Mouse (Mus musculus): ENCODE measurements at regions not wholly inside any gene's neighbourhood (a gene's known extent, or its start where the extent isn't known, plus 50 kb on each side); places are given as distances from the start of the nearest gene placed in this dataset.
A peak's percentile ranks its signal among the peaks of the same experiment; 100 is the strongest.
"Not testable (repeated sequence)": the region's sequence is repeated elsewhere in the genome, so short reads cannot be mapped to it uniquely, and the experiment has no call there.

DNA sequence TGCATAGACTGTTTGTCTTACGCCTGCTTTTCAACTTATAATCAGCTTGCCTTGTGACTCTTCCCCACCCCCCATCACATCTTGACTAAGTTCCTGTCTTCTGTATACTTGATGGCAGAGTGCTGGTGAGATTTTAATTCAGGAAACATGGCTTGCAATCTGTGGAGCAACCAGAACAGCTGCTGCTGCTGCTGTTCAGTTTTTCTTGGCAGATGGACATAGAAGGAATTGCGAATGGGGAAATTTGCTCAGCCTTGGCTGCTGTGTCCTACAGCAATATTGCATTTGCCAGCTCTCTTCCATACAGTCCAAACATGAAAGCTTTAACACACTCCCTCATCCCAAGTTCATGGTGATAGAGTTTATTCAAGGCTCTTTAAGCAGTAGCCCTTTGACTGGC, 262.3 kb downstream of the Pros1 start:
- H3K9me3 ChIP-seq: no peaks in the 10 kb centered on the region
- H3K9ac ChIP-seq: no peak overlapping the region
- ATAC-seq (ENCODE audit: low FRiP score, low read depth): no peak
- no peak overlapping the region for H3K27ac ChIP-seq (replicated peaks)
- no peaks in the 10 kb centered on the region for H3K4me1 ChIP-seq (replicated peaks)
- no peaks in the 10 kb centered on the region for H3K36me3 ChIP-seq
- no peak overlapping the region for H3K4me3 ChIP-seq
- 78% methylated on average over 2 of the region's 2 CpGs for WGBS
- H3K27me3 ChIP-seq: no peaks in the 10 kb centered on the region
- no peak overlapping the region for H3K4me2 ChIP-seq

GRCm38 (mm10) chr16:63118721-63119120, 264.6 kb downstream of the Pros1 start:
- 83% methylated on average over 7 of the region's 7 CpGs for WGBS
- H3K27ac ChIP-seq (replicated peaks): no peak overlapping the region
- H3K4me2 ChIP-seq: no peak overlapping the region

DNA sequence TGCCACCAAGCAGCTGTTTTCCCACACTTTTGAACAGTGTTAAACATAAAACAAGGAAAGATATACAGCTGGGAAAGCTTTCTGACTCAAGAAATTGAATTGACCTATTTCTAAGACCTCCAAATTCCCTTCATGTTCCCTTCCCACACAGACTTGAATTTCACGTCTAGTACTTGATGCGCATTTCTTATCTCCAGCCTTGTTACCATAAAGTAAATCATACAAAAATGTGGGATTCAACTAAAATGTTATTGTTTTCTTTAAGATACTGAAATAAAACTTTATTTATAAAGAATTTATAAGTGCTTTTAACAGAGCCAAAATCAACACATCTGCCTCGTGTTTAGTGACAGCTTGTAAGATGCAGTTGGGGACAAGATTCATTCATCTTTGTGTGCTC, 289.7 kb downstream of the Pros1 start:
- WGBS: 80% methylated on average over 3 of the region's 3 CpGs
- Histone ChIP-seq H3K4me2 (no peak overlapping the region), H3K9ac (no peak overlapping the region), H3K4me1 (replicated peaks) (no peaks in the 10 kb centered on the region), H3K4me3 (no peak overlapping the region), H3K36me3 (no peaks in the 10 kb centered on the region), H3K27me3 (no peaks in the 10 kb centered on the region), H3K9me3 (no peaks in the 10 kb centered on the region), H3K27ac (replicated peaks) (no peak overlapping the region)
- ATAC-seq (ENCODE audit: low FRiP score, low read depth): no peak

More at GRCm38 (mm10) chr16:63118721-63119120, 264.6 kb downstream of the Pros1 start:
- H3K4me3 ChIP-seq: no peak overlapping the region
- ATAC-seq (ENCODE audit: low FRiP score, low read depth): no peak
- H3K36me3 ChIP-seq: no peaks in the 10 kb centered on the region
- H3K27me3 ChIP-seq: no peaks in the 10 kb centered on the region
- H3K4me1 ChIP-seq (replicated peaks): no peaks in the 10 kb centered on the region
- no peaks in the 10 kb centered on the region for H3K9me3 ChIP-seq
- H3K9ac ChIP-seq: no peak overlapping the region

- Histone ChIP-seq H3K36me3 (no peaks in the 10 kb centered on the region), H3K9ac (no peak overlapping the region), H3K27ac (replicated peaks) (no peak overlapping the region), H3K9me3 (no peaks in the 10 kb centered on the region), H3K4me1 (replicated peaks) (no peaks in the 10 kb centered on the region), H3K4me2 (no peak overlapping the region), H3K4me3 (no peak overlapping the region), H3K27me3 (no peaks in the 10 kb centered on the region)
- no peak for ATAC-seq (ENCODE audit: low FRiP score, low read depth)
- WGBS: 76% methylated on average over 2 of the region's 2 CpGs
Measured at GRCm38 (mm10) chr16:63155300-63155821, 301.3 kb downstream of the Pros1 start.

DNA sequence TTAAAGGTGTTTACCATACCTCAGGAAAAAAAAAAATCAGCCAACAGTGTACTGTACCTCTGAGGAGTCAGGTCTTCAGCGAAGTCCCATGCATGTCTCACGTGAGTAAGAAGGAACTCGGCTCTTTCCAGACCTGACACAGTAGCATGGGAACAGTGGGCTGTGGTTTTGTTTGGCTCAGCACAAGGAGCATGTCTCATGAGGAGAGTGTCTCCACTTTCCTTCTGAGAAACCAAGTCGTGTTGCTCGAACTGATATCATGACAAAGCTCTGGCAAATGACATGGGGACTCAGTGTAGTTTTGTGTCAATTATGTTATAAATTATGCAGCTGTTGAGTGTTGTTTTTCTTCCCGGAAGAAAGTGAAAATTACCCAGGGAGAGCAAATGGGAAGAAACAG, 316.0 kb downstream of the Pros1 start:
- ATAC-seq (ENCODE audit: low FRiP score, low read depth): no peak
- Histone ChIP-seq H3K9ac (no peak overlapping the region), H3K27me3 (no peaks in the 10 kb centered on the region), H3K4me3 (no peak overlapping the region), H3K27ac (replicated peaks) (no peak overlapping the region), H3K4me2 (no peak overlapping the region), H3K36me3 (no peaks in the 10 kb centered on the region), H3K9me3 (no peaks in the 10 kb centered on the region), H3K4me1 (replicated peaks) (no peaks in the 10 kb centered on the region)
- WGBS: 76% methylated on average over 6 of the region's 6 CpGs

- H3K4me1 ChIP-seq (replicated peaks): no peaks in the 10 kb centered on the region
- H3K36me3 ChIP-seq: no peaks in the 10 kb centered on the region
- ATAC-seq (ENCODE audit: low FRiP score, low read depth): no peak
- H3K27me3 ChIP-seq: no peaks in the 10 kb centered on the region
- no peak overlapping the region for H3K4me2 ChIP-seq
- no peak overlapping the region for H3K4me3 ChIP-seq
- H3K9ac ChIP-seq: no peak overlapping the region
- H3K9me3 ChIP-seq: no peaks in the 10 kb centered on the region
- no peak overlapping the region for H3K27ac ChIP-seq (replicated peaks)
- 68% methylated on average over 5 of the region's 5 CpGs for WGBS
Measured at GRCm38 (mm10) chr16:63179228-63179627, 325.1 kb downstream of the Pros1 start.

- Histone ChIP-seq H3K36me3 (no peaks in the 10 kb centered on the region), H3K27me3 (no peaks in the 10 kb centered on the region), H3K9ac (no peak overlapping the region), H3K4me3 (no peak overlapping the region), H3K4me2 (no peak overlapping the region), H3K4me1 (replicated peaks) (no peaks in the 10 kb centered on the region), H3K9me3 (no peaks in the 10 kb centered on the region), H3K27ac (replicated peaks) (no peak overlapping the region)
- ATAC-seq (ENCODE audit: low FRiP score, low read depth): no peak
- WGBS: 46% methylated on average over 6 of the region's 6 CpGs
Measured at GRCm38 (mm10) chr16:63191181-63191580, 337.1 kb downstream of the Pros1 start.

DNA sequence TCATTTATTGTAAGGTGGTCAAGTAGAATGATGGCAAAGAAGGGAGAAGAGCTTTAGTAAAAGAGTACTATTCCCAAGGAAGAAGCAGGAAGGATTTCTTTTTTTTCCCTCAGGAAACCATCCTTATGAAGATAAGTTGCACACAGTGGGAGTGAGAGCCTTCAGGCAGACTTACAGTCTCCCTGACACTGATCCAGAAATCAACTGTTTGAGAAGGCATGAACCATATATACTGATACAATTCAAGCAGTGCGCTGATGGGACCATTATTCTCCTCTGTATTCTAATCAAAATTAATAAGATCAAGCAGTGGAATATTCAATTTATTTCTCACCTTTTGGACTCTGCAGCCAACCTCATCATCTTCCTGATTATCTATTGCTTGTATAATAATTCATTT, 337.5 kb downstream of the Pros1 start:
- Histone ChIP-seq H3K27ac (replicated peaks) (no peak overlapping the region), H3K4me2 (no peak overlapping the region), H3K4me1 (replicated peaks) (no peaks in the 10 kb centered on the region), H3K9ac (no peak overlapping the region), H3K27me3 (no peaks in the 10 kb centered on the region), H3K36me3 (no peaks in the 10 kb centered on the region), H3K9me3 (no peaks in the 10 kb centered on the region), H3K4me3 (no peak overlapping the region)
- WGBS: 91% methylated on average over 1 of the region's 1 CpGs
- ATAC-seq (ENCODE audit: low FRiP score, low read depth): no peak

DNA sequence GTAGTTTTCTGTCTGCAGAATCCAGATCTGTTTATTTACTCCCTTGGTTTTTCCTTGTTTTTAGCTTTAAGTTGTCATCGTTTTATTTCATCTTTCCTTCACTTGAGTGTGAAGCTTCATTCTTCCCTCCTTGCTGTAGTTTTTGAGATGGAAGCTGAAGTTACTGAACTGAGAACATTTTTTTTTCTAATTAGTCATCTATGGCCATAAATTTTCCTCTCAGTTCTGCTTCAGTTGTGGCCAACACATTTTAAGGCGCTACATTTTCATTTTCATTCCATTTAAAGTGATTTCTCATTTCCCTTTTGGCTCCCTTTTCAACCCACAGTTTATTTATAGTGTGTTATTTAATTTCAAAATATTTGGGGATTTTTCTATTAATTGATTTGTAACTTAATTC, 340.5 kb downstream of the Pros1 start:
- no peak for ATAC-seq (ENCODE audit: low FRiP score, low read depth)
- H3K9ac ChIP-seq: no peak overlapping the region
- WGBS: 83% methylated on average over 2 of the region's 2 CpGs
- H3K27me3 ChIP-seq: no peaks in the 10 kb centered on the region
- H3K4me2 ChIP-seq: no peak overlapping the region
- H3K4me3 ChIP-seq: no peak overlapping the region
- no peaks in the 10 kb centered on the region for H3K4me1 ChIP-seq (replicated peaks)
- no peak overlapping the region for H3K27ac ChIP-seq (replicated peaks)
- no peaks in the 10 kb centered on the region for H3K36me3 ChIP-seq
- no peaks in the 10 kb centered on the region for H3K9me3 ChIP-seq

- not testable (repeated sequence) for H3K9me3 ChIP-seq; H3K4me3 ChIP-seq; H3K4me1 ChIP-seq (replicated peaks); H3K9ac ChIP-seq; ATAC-seq (ENCODE audit: low FRiP score, low read depth); H3K4me2 ChIP-seq; H3K36me3 ChIP-seq; H3K27ac ChIP-seq (replicated peaks); H3K27me3 ChIP-seq
- 97% methylated on average over 1 of the region's 1 CpGs for WGBS
Measured at GRCm38 (mm10) chr16:63213471-63213870, 359.4 kb downstream of the Pros1 start.

DNA sequence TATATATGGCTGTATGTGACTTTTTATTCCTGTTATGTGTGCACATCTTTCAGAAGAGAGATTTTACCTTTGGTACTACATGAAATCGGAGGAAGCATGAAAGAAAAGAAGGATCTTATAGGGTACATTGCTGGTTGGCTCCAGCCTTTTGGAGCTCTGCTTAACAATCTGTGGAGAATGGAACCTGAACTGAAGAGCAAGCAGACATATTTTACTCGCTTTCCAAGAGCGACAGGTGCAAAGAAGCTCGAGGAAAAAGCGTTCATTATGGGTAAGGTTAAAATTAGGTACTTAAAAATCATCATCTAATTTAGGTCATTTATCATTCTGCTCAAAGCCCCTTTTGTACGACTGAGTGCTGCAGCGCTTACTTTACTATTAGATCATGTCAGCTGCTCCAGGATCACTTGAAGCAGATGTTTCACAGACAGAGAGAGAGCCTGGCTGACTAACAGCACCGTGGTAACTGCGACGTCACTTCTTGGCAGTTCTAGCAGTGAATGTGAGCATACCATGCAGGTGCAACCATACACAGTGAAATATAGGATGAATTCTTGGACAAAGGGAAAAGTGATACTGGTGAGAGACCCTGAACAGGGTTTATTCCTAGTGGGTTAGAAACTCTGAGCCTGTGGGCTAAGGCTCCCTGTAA, 366.2 kb downstream of the Pros1 start:
- peak; percentile 68; the same call in 1 of the 2 replicates for ATAC-seq (ENCODE audit: low FRiP score, low read depth)
- peak overlapping the region; percentile 14; the same call in 1 of the 2 replicates for H3K4me2 ChIP-seq
- H3K4me3 ChIP-seq: 0 out of 2 replicates have a peak overlapping the region, but pooled peaks have one; percentile 0
- no peaks in the 10 kb centered on the region for H3K9me3 ChIP-seq
- H3K4me1 ChIP-seq (replicated peaks): no peaks in the 10 kb centered on the region
- H3K36me3 ChIP-seq: no peaks in the 10 kb centered on the region
- 47% methylated on average over 10 of the region's 10 CpGs for WGBS
- H3K27me3 ChIP-seq: no peaks in the 10 kb centered on the region
- H3K9ac ChIP-seq: no peak overlapping the region
- no peak overlapping the region for H3K27ac ChIP-seq (replicated peaks)

DNA sequence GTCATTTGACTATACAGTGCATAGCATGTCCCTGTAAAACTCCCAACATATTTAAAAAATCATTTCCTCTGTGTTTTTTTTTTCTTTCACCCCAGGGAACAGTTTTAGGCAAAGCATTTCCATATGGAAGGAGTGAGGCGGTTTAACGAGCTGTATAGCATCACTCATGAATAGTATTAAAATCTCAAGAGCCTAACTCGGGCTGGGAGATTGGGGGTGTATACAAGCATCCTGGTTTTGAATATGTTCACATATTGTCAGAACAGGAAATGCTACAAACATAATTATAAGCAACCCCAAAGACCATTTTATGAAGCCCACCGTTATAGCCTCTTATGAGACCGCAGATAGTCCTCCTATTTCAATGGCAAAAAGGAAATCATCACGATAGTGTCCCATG, 370.5 kb downstream of the Pros1 start:
- H3K9me3 ChIP-seq: no peaks in the 10 kb centered on the region
- no peak overlapping the region for H3K27ac ChIP-seq (replicated peaks)
- ATAC-seq (ENCODE audit: low FRiP score, low read depth): no peak
- no peak overlapping the region for H3K9ac ChIP-seq
- H3K4me2 ChIP-seq: no peak overlapping the region
- H3K36me3 ChIP-seq: no peaks in the 10 kb centered on the region
- H3K4me3 ChIP-seq: no peak overlapping the region
- H3K4me1 ChIP-seq (replicated peaks): no peaks in the 10 kb centered on the region
- no peaks in the 10 kb centered on the region for H3K27me3 ChIP-seq
- 65% methylated on average over 6 of the region's 6 CpGs for WGBS

DNA sequence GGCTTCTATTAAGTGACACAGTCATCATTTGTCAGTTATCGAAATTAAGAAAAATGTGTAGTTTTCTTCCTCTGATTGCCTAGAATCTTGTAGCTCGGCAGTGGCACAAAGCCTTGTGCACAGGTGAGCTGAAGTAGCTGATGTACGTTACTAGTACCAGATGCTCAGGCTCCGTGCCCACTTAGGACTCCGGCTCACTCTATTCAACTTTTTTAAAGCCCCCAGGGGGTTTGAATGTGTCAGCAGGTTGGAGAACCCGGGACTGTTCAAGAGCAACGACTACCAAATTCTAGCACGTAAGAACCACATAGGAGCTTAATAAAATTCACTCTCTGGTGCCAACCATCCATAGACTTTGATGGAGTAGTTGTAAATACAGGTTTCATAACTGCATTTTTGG, 371.0 kb downstream of the Pros1 start:
- H3K4me1 ChIP-seq (replicated peaks): no peaks in the 10 kb centered on the region

More for the DNA sequence above, 371.0 kb downstream of the Pros1 start:
- Histone ChIP-seq H3K27me3 (no peaks in the 10 kb centered on the region), H3K27ac (replicated peaks) (no peak overlapping the region), H3K4me3 (no peak overlapping the region), H3K9me3 (no peaks in the 10 kb centered on the region), H3K9ac (no peak overlapping the region), H3K4me2 (no peak overlapping the region), H3K36me3 (no peaks in the 10 kb centered on the region)
- ATAC-seq (ENCODE audit: low FRiP score, low read depth): no peak
- 77% methylated on average over 8 of the region's 8 CpGs for WGBS

All from hindbrain, embryonic 15.5 days (tissue).